Mouse (Mus musculus): Measurements from ENCODE around the gene Zfp799.

DNA sequence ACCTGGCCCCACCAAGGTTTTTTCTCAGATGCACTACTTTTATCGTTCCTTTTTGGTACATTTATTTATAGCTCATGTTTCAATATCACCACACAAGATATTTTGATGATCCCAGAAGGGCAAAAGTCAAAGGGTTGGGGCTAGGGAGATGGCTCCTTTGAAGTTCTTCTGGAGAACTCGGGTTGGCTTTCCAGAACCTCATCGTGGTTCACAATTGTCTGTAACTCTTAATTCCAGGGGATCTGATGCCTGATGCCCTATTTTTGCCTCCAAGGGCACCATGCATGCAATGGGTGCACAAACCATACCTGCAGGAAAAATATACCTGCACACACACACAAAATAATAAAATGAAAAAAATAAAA is 339 bp upstream of the Zfp799 start:
- TF ChIP-seq CTCF (IDR thresholded peaks at IDR 0.05; ENCODE audit: borderline replicate concordance, insufficient read depth, low read length): no peak
- TF ChIP-seq POLR2A (IDR thresholded peaks at IDR 0.05; ENCODE audit: low read depth, low read length): no peak
